Mouse (Mus musculus) urinary bladder, adult 18-20 months (tissue): ENCODE data around the gene Nup133.
A peak's percentile ranks its signal among the peaks of the same experiment; 100 is the strongest.

Source experiments
- DNase-seq, 2 experiments: peaks; one replicate each; pipeline ENCODE4 v3.0.0; 2022; ENCODE audit warnings: low spot score in 2 of 2, mixed read lengths in 2 of 2

Gene Nup133

GRCm38 (mm10) chr8:123887956-123888355 is 61.1 kb downstream of the Nup133 start:
- no peak for DNase-seq

GRCm38 (mm10) chr8:123887163-123887562 is 61.9 kb downstream of the Nup133 start:
- no peak for DNase-seq

- no peak for DNase-seq
These were observed 64.1 kb downstream of the Nup133 start for GRCm38 (mm10) chr8:123884721-123885565.

GRCm38 (mm10) chr8:123883094-123883493 is 66.0 kb downstream of the Nup133 start:
- no peak for DNase-seq

GRCm38 (mm10) chr8:123882412-123882811 is 66.7 kb downstream of the Nup133 start:
- no peak for DNase-seq

GRCm38 (mm10) chr8:123880821-123881350 is 68.2 kb downstream of the Nup133 start:
- no peak for DNase-seq

- no peak for DNase-seq
These were observed 68.8 kb downstream of the Nup133 start for GRCm38 (mm10) chr8:123880271-123880670.

- no peak for DNase-seq
These were observed 71.2 kb downstream of the Nup133 start for GRCm38 (mm10) chr8:123877865-123878264.

- DNase-seq: no peak
These were observed 74.7 kb downstream of the Nup133 start for GRCm38 (mm10) chr8:123874324-123874723.

- no peak for DNase-seq
These were observed 75.7 kb downstream of the Nup133 start for GRCm38 (mm10) chr8:123873364-123873763.

GRCm38 (mm10) chr8:123872048-123872447 is 77.0 kb downstream of the Nup133 start:
- DNase-seq: no peak

GRCm38 (mm10) chr8:123866971-123867370 is 82.1 kb downstream of the Nup133 start:
- DNase-seq: no peak

GRCm38 (mm10) chr8:123865786-123866185 is 83.3 kb downstream of the Nup133 start:
- no peak for DNase-seq

GRCm38 (mm10) chr8:123860386-123860785 is 88.7 kb downstream of the Nup133 start:
- no peak for DNase-seq

GRCm38 (mm10) chr8:123859648-123860259 is 89.3 kb downstream of the Nup133 start, which contains the start of gene Ccsap:
Ccsap (minus strand) TSS chr8:123860209.
- DNase-seq: peak; percentile 4 to 54

GRCm38 (mm10) chr8:123858941-123859647 is 90.0 kb downstream of the Nup133 start:
- DNase-seq: peak; percentile 87 to 88

- peak in 1 of 2 experiments; percentile 2 for DNase-seq
These were observed 90.5 kb downstream of the Nup133 start for GRCm38 (mm10) chr8:123858574-123858940.

- DNase-seq: no peak
These were observed 91.7 kb downstream of the Nup133 start for GRCm38 (mm10) chr8:123857361-123857760.

GRCm38 (mm10) chr8:123854733-123855475 is 94.2 kb downstream of the Nup133 start:
- no peak for DNase-seq

GRCm38 (mm10) chr8:123854252-123854651 is 94.8 kb downstream of the Nup133 start:
- DNase-seq: no peak

- DNase-seq: no peak
These were observed 97.5 kb downstream of the Nup133 start for GRCm38 (mm10) chr8:123851590-123851989.
